Mouse (Mus musculus): ENCODE results near the gene Pgpep1l. TPM values are rescaled to one million over a fixed set of nuclear protein-coding genes. Genes with fewer than 3 reads are reported as not detected.

Pgpep1l gene
- polyA plus RNA-seq, 1 experiment from 2014 or later: not detected

DNA sequence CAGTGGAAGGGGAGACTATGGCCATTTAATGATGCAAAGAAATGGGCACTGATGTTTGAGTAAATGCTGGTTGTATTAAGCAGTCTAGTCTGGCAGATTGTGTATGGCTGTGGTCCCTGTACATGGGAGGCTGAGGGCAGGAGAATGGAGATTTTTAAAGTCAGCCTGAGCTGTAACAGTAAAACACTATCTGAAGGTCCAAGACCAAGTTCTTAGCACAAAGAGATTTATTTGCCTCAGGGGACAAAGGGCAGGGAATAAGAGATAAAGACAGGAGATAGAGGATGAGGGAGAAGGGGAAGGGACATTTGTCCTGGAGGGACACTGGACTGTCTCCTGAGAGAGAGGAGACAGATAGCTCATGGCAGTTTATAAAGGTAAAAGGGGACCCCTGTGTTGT lies 9.5 kb upstream of the Pgpep1l start, which contains the start of gene Fam169b:
Gene Fam169b (plus strand): TSS at position 325 of the 400 bp plus-strand sequence.
- peaks cover 5% of the 10 kb centered on the region for H3K27me3 ChIP-seq (ENCODE audit: control insufficient read depth, insufficient read depth, low read length)
- ATAC-seq (ENCODE audit: low FRiP score, low TSS enrichment) (no peak), DNase-seq (no peak)
- 0 out of 2 replicates have a peak, but pooled peaks cover 8% of the 10 kb centered on the region for H3K4me1 ChIP-seq (ENCODE audit: control insufficient read depth, insufficient read depth, low read length)
- H3K4me3 ChIP-seq (replicated peaks; ENCODE audit: low read depth, low read length): no peak within 1 kb of the TSS
- H3K27ac ChIP-seq (replicated peaks; ENCODE audit: low read depth, low read length): no peak within 1 kb of the TSS
- no peaks in the 10 kb centered on the region for H3K9me3 ChIP-seq (ENCODE audit: control insufficient read depth, low read length)
- no peak within 1 kb of the TSS for H3K9ac ChIP-seq (replicated peaks; ENCODE audit: low read length)
- no peaks in the 10 kb centered on the region for H3K36me3 ChIP-seq (ENCODE audit: control insufficient read depth, insufficient read depth, low read length)
- no peak within 1 kb of the TSS for H3K4me2 ChIP-seq (ENCODE audit: low read length)

DNA sequence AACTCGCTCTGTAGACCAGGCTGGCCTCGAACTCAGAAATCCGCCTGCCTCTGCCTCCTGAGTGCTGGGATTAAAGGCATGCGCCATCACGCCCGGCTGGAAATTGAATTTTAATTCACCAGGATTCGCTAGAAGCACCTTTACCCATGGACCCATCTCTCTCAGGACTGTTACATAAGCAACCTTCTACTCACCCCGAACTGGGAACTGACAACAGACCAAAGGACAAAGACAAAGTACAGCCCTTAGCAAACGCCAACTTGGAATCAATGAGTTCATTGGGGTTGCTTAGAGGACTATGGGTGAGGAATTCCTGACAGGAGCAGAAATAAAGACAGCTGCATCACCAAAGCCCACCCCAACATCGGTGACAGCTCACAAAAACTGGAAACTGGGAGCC lies 8.6 kb upstream of the Pgpep1l start:
- Histone ChIP-seq H3K27me3 (ENCODE audit: control insufficient read depth, insufficient read depth, low read length) (peaks cover 5% of the 10 kb centered on the region), H3K4me2 (ENCODE audit: low read length) (no peak overlapping the region), H3K27ac (replicated peaks; ENCODE audit: low read depth, low read length) (no peak overlapping the region), H3K9ac (replicated peaks; ENCODE audit: low read length) (no peak overlapping the region), H3K36me3 (ENCODE audit: control insufficient read depth, insufficient read depth, low read length) (no peaks in the 10 kb centered on the region), H3K4me3 (replicated peaks; ENCODE audit: low read depth, low read length) (no peak overlapping the region), H3K9me3 (ENCODE audit: control insufficient read depth, low read length) (no peaks in the 10 kb centered on the region), H3K4me1 (ENCODE audit: control insufficient read depth, insufficient read depth, low read length) (0 out of 2 replicates have a peak, but pooled peaks cover 8% of the 10 kb centered on the region)
- ATAC-seq (ENCODE audit: low FRiP score, low TSS enrichment) (no peak), DNase-seq (no peak)
- 86% methylated on average over 10 of the region's 10 CpGs for WGBS

DNA sequence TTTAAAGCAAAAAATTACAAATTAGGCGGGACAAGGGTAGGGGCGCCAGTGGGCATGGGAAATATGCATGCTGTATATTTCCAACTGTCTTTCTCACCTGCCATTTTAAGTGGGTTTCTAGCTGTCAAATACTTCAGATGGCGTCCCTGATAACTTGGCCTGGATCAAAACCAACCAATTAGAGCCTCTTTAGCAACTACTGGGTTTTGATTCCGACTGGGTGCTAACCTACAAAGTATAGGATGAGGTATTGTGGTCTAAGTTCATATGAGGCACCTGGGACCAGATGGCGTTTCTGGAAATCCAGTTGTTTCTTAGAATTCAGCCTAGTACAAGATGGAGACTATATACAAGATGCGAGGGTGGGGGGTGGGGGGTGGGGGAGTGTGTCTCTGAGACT lies 7.8 kb upstream of the Pgpep1l start:
- Histone ChIP-seq H3K4me3 (replicated peaks; ENCODE audit: low read depth, low read length) (no peak overlapping the region), H3K9me3 (ENCODE audit: control insufficient read depth, low read length) (no peaks in the 10 kb centered on the region), H3K9ac (replicated peaks; ENCODE audit: low read length) (no peak overlapping the region), H3K4me2 (ENCODE audit: low read length) (no peak overlapping the region), H3K36me3 (ENCODE audit: control insufficient read depth, insufficient read depth, low read length) (no peaks in the 10 kb centered on the region), H3K27me3 (ENCODE audit: control insufficient read depth, insufficient read depth, low read length) (peaks cover 5% of the 10 kb centered on the region), H3K4me1 (ENCODE audit: control insufficient read depth, insufficient read depth, low read length) (0 out of 2 replicates have a peak, but pooled peaks cover 12% of the 10 kb centered on the region), H3K27ac (replicated peaks; ENCODE audit: low read depth, low read length) (no peak overlapping the region)
- ATAC-seq (ENCODE audit: low FRiP score, low TSS enrichment): no peak
- WGBS: 90% methylated on average over 6 of the region's 6 CpGs
- no peak for DNase-seq

DNA sequence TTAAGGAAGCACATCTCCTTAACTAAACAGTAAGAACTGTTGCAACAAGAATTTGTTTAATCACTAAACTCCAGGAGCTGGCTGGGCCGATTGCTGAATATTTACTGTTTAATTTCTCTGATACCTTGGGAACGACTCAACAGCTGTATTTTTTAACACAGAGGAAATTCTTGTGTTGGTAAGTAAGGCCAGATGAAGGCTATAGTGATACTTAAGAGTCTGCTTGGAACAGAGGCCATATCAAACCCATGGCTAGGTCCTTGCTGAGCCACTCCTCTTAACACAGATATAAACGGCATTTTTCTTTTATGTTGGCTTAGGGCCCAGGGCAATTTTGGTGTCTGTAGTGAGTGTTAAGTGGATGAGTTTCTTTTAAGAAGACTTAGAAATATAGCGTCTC lies 6.5 kb upstream of the Pgpep1l start:
- 78% methylated on average over 4 of the region's 4 CpGs for WGBS
- Histone ChIP-seq H3K27me3 (ENCODE audit: control insufficient read depth, insufficient read depth, low read length) (0 out of 2 replicates have a peak, but pooled peaks cover 2% of the 10 kb centered on the region), H3K27ac (replicated peaks; ENCODE audit: low read depth, low read length) (no peak overlapping the region), H3K4me2 (ENCODE audit: low read length) (no peak overlapping the region), H3K9me3 (ENCODE audit: control insufficient read depth, low read length) (no peaks in the 10 kb centered on the region), H3K4me3 (replicated peaks; ENCODE audit: low read depth, low read length) (no peak overlapping the region), H3K4me1 (ENCODE audit: control insufficient read depth, insufficient read depth, low read length) (0 out of 2 replicates have a peak, but pooled peaks cover 4% of the 10 kb centered on the region), H3K9ac (replicated peaks; ENCODE audit: low read length) (no peak overlapping the region), H3K36me3 (ENCODE audit: control insufficient read depth, insufficient read depth, low read length) (no peaks in the 10 kb centered on the region)
- ATAC-seq (ENCODE audit: low FRiP score, low TSS enrichment) (no peak), DNase-seq (no peak)

DNA sequence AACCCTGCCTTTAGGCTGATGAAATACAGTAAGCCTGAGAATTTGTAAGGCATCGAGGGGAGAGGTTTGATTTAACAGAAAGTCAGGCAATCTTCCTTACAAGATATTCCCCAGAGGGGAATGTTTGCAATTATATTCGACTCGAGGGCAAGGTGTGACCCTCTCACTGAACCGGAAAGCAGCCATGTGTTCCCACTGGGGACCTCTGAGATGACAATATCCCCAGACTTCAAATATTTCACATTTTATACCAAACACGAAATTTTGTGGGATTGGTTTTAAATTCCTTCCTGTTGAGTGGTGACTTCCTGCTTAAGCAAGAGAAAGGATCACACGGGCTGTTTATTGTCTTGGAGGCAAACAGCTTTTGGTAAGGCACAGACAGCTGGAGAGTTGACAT lies 2.7 kb upstream of the Pgpep1l start:
- H3K9me3 ChIP-seq (ENCODE audit: control insufficient read depth, low read length): no peaks in the 10 kb centered on the region
- WGBS: 33% methylated on average over 6 of the region's 6 CpGs
- H3K9ac ChIP-seq (replicated peaks; ENCODE audit: low read length): no peak overlapping the region
- DNase-seq (peak; percentile 31), ATAC-seq (ENCODE audit: low FRiP score, low TSS enrichment) (no peak)
- peaks cover 2% of the 10 kb centered on the region; the same call in 1 of the 2 replicates for H3K27me3 ChIP-seq (ENCODE audit: control insufficient read depth, insufficient read depth, low read length)
- H3K27ac ChIP-seq (replicated peaks; ENCODE audit: low read depth, low read length): no peak overlapping the region
- H3K4me1 ChIP-seq (ENCODE audit: control insufficient read depth, insufficient read depth, low read length): peaks cover 11% of the 10 kb centered on the region; the same call in 1 of the 2 replicates
- H3K4me2 ChIP-seq (ENCODE audit: low read length): no peak overlapping the region
- no peak overlapping the region for H3K4me3 ChIP-seq (replicated peaks; ENCODE audit: low read depth, low read length)
- H3K36me3 ChIP-seq (ENCODE audit: control insufficient read depth, insufficient read depth, low read length): no peaks in the 10 kb centered on the region

DNA sequence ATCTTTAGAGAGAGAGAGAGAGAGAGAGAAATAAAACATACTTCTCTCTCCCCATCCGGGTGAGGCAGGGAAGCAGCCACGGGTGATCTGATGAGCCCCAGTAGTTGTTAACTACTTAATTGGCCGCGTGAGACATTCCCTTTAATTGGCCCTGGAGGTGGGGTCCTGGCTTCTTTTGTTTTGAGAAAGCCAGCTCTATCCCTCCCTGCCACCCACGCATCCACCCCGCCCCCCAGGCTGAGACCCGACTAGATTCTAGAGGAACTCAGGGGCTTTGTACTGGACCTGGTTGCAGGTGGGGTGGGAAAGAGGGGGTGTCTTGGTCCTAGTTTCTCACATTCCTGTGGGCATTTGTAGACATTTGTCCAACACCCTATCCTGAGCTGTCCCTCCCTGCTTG lies 1.4 kb upstream of the Pgpep1l start:
- Histone ChIP-seq H3K27me3 (ENCODE audit: control insufficient read depth, insufficient read depth, low read length) (peaks cover 2% of the 10 kb centered on the region; the same call in 1 of the 2 replicates), H3K4me3 (replicated peaks; ENCODE audit: low read depth, low read length) (no peak overlapping the region), H3K36me3 (ENCODE audit: control insufficient read depth, insufficient read depth, low read length) (no peaks in the 10 kb centered on the region), H3K4me1 (ENCODE audit: control insufficient read depth, insufficient read depth, low read length) (peaks cover 11% of the 10 kb centered on the region; the same call in 1 of the 2 replicates), H3K27ac (replicated peaks; ENCODE audit: low read depth, low read length) (no peak overlapping the region), H3K4me2 (ENCODE audit: low read length) (no peak overlapping the region), H3K9ac (replicated peaks; ENCODE audit: low read length) (no peak overlapping the region), H3K9me3 (ENCODE audit: control insufficient read depth, low read length) (no peaks in the 10 kb centered on the region)
- no peak for ATAC-seq (ENCODE audit: low FRiP score, low TSS enrichment)
- 43% methylated on average over 7 of the region's 7 CpGs for WGBS
- DNase-seq: no peak

DNA sequence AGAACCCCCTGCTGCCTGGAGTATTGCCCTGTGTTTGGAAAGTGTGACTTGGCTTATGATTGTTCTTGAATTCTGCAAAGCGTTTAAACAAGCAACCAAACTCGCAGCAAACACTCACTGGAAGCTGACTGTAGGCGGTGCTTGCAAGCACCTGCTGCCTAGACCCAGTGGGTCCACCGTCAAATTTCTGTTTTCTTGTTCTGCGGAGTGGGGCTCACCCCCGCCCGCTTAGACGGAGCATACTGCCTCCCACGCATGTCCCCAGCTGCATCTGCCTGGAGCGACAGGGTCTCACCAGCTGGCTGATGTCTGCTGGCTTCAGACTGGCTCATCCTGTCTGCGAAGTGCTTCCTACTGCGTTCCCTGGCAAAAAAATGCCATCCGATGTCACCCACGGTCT lies 498 bp upstream of the Pgpep1l start:
- H3K4me3 ChIP-seq (replicated peaks; ENCODE audit: low read depth, low read length): peak overlapping the region; percentile 30; the same call in 1 of the 2 replicates
- no peak overlapping the region for H3K27ac ChIP-seq (replicated peaks; ENCODE audit: low read depth, low read length)
- DNase-seq (peak; percentile 50), ATAC-seq (ENCODE audit: low FRiP score, low TSS enrichment) (no peak)
- H3K9me3 ChIP-seq (ENCODE audit: control insufficient read depth, low read length): no peaks in the 10 kb centered on the region
- H3K4me2 ChIP-seq (ENCODE audit: low read length): peak overlapping the region; percentile 58
- H3K27me3 ChIP-seq (ENCODE audit: control insufficient read depth, insufficient read depth, low read length): peaks cover 2% of the 10 kb centered on the region; the same call in 1 of the 2 replicates
- H3K4me1 ChIP-seq (ENCODE audit: control insufficient read depth, insufficient read depth, low read length): peaks cover 11% of the 10 kb centered on the region; the same call in 1 of the 2 replicates
- WGBS: 14% methylated on average over 14 of the region's 14 CpGs
- no peaks in the 10 kb centered on the region for H3K36me3 ChIP-seq (ENCODE audit: control insufficient read depth, insufficient read depth, low read length)
- 0 out of 2 replicates have a peak overlapping the region, but pooled peaks have one; percentile 31 for H3K9ac ChIP-seq (replicated peaks; ENCODE audit: low read length)

DNA sequence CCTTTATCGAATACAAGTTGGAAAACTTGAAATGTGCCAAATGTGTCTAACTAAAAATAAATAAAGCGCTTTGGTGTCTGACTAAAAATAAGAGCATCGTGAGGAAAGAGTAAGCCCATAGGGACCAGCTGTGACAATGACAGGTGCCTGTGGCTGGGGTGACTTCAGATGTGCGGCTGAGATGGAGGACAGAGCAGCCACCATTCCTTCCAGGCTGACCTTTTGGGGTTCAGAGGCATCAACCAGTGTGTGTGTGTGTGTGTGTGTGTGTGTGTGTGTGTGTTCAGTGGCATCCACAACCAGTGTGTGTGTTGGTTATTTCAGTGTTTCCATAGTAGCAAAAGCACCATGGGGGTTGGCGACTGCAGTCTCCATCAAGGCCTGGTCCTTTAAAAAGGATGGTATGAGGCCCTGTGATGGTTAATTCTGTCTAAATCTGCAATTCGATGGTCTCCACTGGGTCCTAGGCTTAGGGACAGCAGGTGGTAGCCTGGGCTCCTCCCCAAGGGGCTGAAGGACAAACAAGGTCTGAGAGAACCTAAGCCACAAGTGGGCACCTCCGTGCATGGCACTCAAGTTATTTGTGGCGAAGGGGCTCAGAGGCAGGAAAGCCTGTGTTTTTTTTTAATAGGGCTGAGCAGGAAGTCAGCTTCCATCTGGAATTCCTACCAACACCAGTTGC lies 546 bp downstream of the Pgpep1l start:
- Histone ChIP-seq H3K4me1 (ENCODE audit: control insufficient read depth, insufficient read depth, low read length) (peaks cover 11% of the 10 kb centered on the region; the same call in 1 of the 2 replicates), H3K4me3 (replicated peaks; ENCODE audit: low read depth, low read length) (peak overlapping the region; percentile 30), H3K27ac (replicated peaks; ENCODE audit: low read depth, low read length) (no peak overlapping the region), H3K4me2 (ENCODE audit: low read length) (peak overlapping the region; percentile 58), H3K9ac (replicated peaks; ENCODE audit: low read length) (no peak overlapping the region), H3K36me3 (ENCODE audit: control insufficient read depth, insufficient read depth, low read length) (no peaks in the 10 kb centered on the region), H3K27me3 (ENCODE audit: control insufficient read depth, insufficient read depth, low read length) (peaks cover 2% of the 10 kb centered on the region; the same call in 1 of the 2 replicates), H3K9me3 (ENCODE audit: control insufficient read depth, low read length) (no peaks in the 10 kb centered on the region)
- DNase-seq: no peak
- no peak for ATAC-seq (ENCODE audit: low FRiP score, low TSS enrichment)
- 57% methylated on average over 8 of the region's 8 CpGs for WGBS

Data from midbrain, embryonic 14.5 days (tissue).